Mouse (Mus musculus): ENCODE measurements around the gene Rptor.

DNA sequence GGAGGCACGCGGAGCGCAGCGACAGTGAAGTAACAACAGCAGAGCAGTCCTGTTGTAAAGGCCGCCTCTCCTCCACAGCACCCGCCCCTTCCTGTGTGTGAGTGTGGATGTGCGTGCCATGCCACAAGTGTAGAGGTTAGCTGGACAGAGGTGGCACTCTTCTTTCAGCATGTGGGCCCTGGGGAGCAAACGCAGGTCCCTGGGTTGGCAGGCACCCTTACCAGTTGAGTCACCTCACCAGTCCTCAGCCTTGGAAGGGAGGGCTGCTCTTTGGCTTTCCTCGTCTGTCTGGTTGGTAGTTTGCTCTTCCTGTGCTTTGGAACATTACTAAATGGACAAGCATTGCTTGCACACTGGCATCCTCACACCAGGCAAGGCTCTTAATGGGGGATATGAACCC, 50.6 kb downstream of the Rptor start:
- TF ChIP-seq POLR2A (IDR thresholded peaks at IDR 0.05; ENCODE audit: extremely low read depth, insufficient read depth, low read length) (no peak), CTCF (IDR thresholded peaks at IDR 0.05; ENCODE audit: extremely low read depth, insufficient read depth, low read length) (no peak)
